Mouse (Mus musculus) urinary bladder, postnatal 0 days (tissue): ENCODE results near the gene St5. TPM values are rescaled to one million over a fixed set of nuclear protein-coding genes. Genes with fewer than 3 reads are reported as not detected.

Experiments
- microRNA-seq: library from miRNA; unstranded; fragments of <30 nt; microRNA quantifications from one replicate; pipeline ENCODE4, GENCODE M21; 2016
- polyA plus RNA-seq: library from polyadenylated mRNA; unstranded; fragments of >200 nt; fragmentation: Nextera tagmentation; extraction: Ambion mirVana; gene quantifications from 2 replicates; pipeline ENCODE4 v1.2.1, GENCODE M21; 2015

The St5 gene
- polyA plus RNA-seq = 30.9 and 38.2 TPM in 2 replicates

DNA sequence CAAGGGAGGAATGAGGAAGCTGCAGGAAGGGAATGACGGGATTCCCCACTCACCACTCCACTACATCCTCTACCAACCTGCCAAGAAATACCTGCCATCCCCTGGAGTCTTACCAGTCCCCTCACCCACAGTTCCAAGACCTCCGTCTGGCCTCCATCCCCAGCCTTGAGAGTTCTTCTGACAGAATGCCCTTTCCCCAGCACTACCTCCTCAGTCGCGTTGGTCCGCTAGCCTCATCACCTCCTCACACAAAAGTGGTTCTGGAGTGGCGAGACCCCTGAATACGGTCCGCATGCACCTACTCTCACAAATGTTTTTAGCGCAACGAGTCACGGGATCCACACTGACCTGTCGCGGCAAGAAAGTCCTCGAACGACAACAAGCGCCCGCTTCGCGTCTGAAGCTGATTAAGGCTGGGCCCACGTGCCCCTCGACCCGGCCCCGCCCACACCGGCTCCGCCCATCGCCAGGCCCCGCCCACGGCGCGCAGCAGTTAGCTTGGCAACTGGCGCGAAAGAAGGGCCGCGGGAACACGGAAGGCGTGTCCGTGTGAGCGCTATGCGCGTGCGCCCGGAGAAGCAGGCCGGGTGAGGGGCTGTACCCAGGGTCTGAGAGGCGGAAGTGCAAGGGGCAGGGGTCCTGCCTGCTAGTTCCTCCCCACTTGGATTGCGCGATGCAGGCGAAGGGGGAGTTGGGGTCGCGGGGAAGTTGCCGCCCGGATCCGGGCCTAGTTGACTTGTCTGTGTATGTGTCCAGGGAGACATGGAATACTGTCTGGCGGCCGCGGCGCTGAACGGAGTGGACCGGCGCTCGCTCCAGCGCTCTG lies at the start of gene St5, which contains the start of gene Akip1:
TSS of gene St5 (minus strand) at position 416 of the 826 bp plus-strand sequence.
TSS of gene Akip1 (plus strand) at position 501 of the 826 bp plus-strand sequence.

DNA sequence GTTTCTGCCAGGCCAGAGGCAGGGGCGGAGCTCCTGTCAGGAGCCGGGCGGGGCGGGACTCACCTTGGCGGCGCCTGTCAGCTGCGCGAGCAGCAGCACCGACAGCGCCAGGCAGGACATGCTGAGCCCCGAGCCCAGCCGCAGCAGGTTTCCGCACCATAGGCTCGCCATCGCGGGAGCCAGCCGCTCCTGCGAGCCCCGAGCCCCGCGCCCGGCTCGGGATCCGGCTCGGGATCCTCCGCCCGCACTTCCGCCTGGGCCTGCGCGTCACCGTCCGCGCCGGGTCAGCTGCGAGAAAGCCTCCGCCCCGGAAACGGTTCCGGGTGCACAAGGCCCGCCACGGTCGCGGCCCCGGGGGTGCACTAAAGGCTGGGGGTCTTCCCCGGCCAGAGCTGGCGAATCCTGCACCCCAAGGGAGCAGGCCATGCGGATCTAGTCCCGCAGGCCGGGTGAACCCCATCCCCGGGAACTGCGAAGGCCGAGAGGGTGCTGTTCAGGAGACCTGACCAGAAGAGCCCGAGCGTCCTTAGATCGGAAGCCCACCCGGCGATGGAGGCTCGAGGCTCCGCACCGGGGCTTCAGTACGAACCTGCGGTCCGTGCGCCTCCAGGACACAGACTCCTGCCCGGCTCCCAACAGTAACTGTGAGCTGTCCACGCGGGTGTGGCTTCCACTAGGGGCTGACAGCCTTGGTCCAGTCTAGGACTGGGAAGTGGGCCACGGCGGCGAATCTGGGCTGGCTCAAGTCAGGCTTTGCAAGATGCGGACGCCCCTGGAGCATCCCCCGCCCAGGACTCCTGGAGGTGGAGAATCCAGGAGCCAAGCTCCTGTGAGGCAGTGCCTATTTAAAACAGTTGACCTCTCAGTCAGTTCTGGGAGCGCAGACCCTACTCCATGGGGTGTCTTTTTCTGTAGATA lies 48.9 kb upstream of the St5 start, which contains the start of gene Tmem9b:
TSS of gene Tmem9b (minus strand) at position 868 of the 918 bp plus-strand sequence.

GRCm38 (mm10) chr7:109731626-109732025 lies 28.2 kb upstream of the St5 start, which contains the start of gene Ascl3:
Ascl3 (minus strand) TSS chr7:109731726.

DNA sequence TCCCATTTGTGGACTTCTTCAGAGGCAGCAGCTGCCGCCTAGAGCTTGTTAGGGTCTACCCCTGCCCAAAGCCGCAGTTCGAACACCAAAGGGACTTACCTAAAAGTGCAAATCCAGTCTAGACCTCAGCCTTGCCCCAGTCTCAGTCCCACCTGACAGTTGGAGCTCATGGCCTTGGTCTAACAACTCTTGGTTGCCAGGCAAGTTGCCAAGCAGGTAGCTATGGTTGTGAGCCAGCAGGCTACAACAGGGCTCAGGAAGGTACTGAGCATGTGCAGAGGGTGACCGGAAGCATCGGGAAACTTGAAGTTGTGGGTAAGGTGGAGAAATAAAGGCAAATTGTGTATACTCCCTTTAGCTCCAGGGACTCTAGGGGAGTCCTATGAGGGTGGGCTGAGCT lies 20.3 kb upstream of the St5 start, which contains the start of gene BC051019:
TSS of gene BC051019 (minus strand) at position 154 of the 400 bp plus-strand sequence.

DNA sequence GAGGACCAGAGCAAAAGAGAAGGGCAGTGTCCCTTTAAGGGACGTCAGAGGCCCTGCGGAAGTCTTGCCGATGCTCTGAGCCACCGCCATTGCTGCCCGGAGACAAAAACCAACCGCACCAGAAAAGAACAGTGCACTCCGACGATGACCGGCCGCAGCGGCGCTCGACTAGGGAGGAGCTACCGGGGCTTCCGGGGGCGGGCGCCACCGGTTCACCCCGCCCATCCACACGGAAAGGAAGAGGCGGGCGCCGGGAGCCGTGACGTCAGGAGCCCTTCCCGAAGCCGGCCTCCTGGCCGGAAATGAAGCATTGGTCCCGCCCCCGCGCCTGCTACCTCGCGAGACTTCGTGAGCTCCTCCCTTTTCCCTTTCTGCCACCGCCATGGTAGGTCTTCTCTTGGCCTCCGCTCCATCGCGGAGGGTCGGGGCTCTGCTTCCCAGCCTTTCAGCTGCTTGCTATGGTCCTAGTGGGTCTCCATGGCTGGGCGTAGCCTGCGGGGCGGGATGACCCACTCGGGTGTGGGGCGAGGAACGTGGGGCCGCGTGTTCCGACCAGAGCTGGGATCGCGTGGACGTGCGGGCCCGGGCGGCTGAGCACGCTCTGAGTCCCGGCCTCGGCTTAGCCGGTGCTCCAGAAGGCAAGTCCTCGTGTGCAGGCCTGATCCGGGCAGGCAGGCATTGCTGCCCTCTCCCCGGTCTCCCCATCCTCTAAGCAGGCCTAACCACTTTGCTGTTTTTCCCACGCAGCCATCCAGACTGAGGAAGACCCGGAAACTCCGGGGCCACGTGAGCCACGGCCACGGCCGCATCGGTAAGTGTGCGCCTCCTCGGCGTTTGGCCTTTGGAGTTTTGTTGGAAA lies 184.3 kb downstream of the St5 start, which contains the start of gene Rpl27a:
TSS of gene Rpl27a (plus strand) at position 310 of the 859 bp plus-strand sequence.

GRCm38 (mm10) chr7:109508034-109508433 lies 195.4 kb downstream of the St5 start, which contains the start of gene Trim66:
Trim66 (minus strand) TSS chr7:109508134.

Small RNA genes lying within 50 kb of the gene (microRNA-seq; reads per million reads assigned to microRNA genes)
- gene Gm47284 = not detected

Other genes with a start within 250 kb of the St5 start
- 0.01 and 0.10 TPM in 2 replicates for gene Trim66, start 195.5 kb downstream of the St5 start, polyA plus RNA-seq
- gene Rpl27a, start 184.5 kb downstream of the St5 start, polyA plus RNA-seq = 110 and 116 TPM in 2 replicates
- 35.6 and 36.4 TPM in 2 replicates for gene Akip1, start 85 bp upstream of the St5 start, polyA plus RNA-seq
- 10.7 and 12.1 TPM in 2 replicates for gene BC051019, start 20.2 kb upstream of the St5 start, polyA plus RNA-seq
- 0.51 TPM in 1 of 2 replicates, not detected in the other for gene Ascl3, start 28.1 kb upstream of the St5 start, polyA plus RNA-seq
- 58.3 and 62.2 TPM in 2 replicates for gene Tmem9b, start 49.3 kb upstream of the St5 start, polyA plus RNA-seq
- gene Nrip3, start 78.4 kb upstream of the St5 start, polyA plus RNA-seq = 0.57 and 0.76 TPM in 2 replicates
- gene Scube2, start 162.1 kb upstream of the St5 start, polyA plus RNA-seq = 21.2 and 23.5 TPM in 2 replicates